Mouse (Mus musculus): ENCODE results near the gene Kcna2.

DNA sequence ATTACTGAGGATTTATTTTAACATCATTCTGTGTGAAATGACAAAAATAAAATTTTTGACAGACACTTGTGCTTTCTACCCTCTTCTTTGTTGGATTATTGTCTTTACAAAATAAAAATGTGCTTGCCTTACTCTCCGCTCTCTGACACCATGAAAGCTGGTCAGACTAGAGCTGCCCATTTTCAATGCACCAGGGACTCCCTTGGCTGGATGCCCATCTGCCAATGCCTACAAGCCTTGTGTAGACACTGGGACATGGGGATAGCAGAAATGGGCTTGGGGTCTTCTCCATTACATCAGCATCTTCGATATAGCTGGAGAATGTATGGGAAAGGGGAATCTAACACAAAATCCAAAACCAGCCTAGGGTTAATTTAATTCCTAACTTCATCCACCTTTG is 14.0 kb downstream of the Kcna2 start:
- TF ChIP-seq CTCF (IDR thresholded peaks at IDR 0.05; ENCODE audit: insufficient read depth, low read depth, low read length) = no peak
- TF ChIP-seq POLR2A (IDR thresholded peaks at IDR 0.05; ENCODE audit: insufficient read depth, low read depth, low read length) = no peak

Data from olfactory bulb, adult 2 months (tissue).